10 mouse cellular contexts compared by ENCODE assay signal in the genomic region with DNA sequence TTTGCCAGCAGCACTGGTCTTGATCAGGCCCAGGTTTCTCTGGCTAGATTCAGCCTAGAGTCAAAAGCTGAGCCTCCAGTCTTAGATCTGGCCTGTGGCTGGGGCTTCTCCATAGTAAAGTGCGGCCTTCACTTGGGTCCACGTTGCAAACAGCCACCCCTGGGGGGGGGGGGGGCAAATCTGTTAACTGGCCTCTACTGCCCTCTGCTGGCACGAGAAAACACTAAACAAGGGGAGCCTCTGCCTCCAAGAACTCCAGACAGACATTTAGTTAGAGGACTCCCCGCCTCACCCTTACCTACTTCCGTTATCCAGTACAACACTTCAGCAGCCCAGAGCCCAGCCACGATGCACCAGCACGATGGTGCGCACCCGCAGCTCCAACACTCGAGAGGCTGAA. TPM values are rescaled to one million over a fixed set of nuclear protein-coding genes. Genes with fewer than 3 reads are reported as not detected.
A peak's percentile ranks its signal among the peaks of the same experiment; 100 is the strongest.
DNase-seq lines count a peak whose midpoint lies in the region; ATAC-seq and TF ChIP-seq lines count a peak whose summit lies in the region.
"Had no signal": no experiment of that assay in that cellular context is flagged by ENCODE, and none has a peak within 500 bp of the region (broad histone marks: within the 10 kb centered on the region; RNA-seq: fewer than 3 reads in every experiment).

No protein-coding gene starts in this region.

- H3K36me3 ChIP-seq in kidney, postnatal 0 days (ENCODE audit: insufficient read depth, low read length), result no peaks in the 10 kb centered on the region
- H3K36me3 ChIP-seq in kidney, embryonic 14.5 days (ENCODE audit: control insufficient read depth, insufficient read depth, low read length), result no peaks in the 10 kb centered on the region
- no peaks in the 10 kb centered on the region for H3K36me3 ChIP-seq in lung, postnatal 0 days (ENCODE audit: insufficient read depth, low read length)
- H3K36me3 ChIP-seq in hindbrain, embryonic 13.5 days, result no peaks in the 10 kb centered on the region
- H3K36me3 ChIP-seq: heart, embryonic 13.5 days; limb, embryonic 12.5 days; neural tube, embryonic 13.5 days had no signal

- H3K27ac ChIP-seq in kidney, postnatal 0 days, result no peak overlapping the region
- no peak overlapping the region for H3K27ac ChIP-seq in kidney, embryonic 14.5 days (ENCODE audit: low read depth, low read length)
- H3K27ac ChIP-seq in lung, postnatal 0 days (ENCODE audit: low read length), result no peak overlapping the region
- H3K27ac ChIP-seq in hindbrain, embryonic 13.5 days, result no peak overlapping the region
- H3K27ac ChIP-seq: heart, embryonic 13.5 days; limb, embryonic 12.5 days; neural tube, embryonic 13.5 days had no signal

- peak; percentile 52 for DNase-seq in kidney, postnatal 0 days (ENCODE audit: low spot score)
- peak; percentile 21 for DNase-seq in CD4-positive helper T cell, adult 2 months (ENCODE audit: low read depth, low spot score)
- DNase-seq in NIH3T3 (ENCODE audit: low read depth), result peak; percentile 74
- DNase-seq in lung, postnatal 0 days (ENCODE audit: low spot score), result peak; percentile 44

- H3K9me3 ChIP-seq in kidney, postnatal 0 days (replicated peaks; ENCODE audit: low read length), result no peaks in the 10 kb centered on the region
- no peaks in the 10 kb centered on the region for H3K9me3 ChIP-seq in kidney, embryonic 14.5 days (ENCODE audit: control insufficient read depth, low read length)
- H3K9me3 ChIP-seq in lung, postnatal 0 days (ENCODE audit: low read length), result no peaks in the 10 kb centered on the region
- no peaks in the 10 kb centered on the region for H3K9me3 ChIP-seq in hindbrain, embryonic 13.5 days
- H3K9me3 ChIP-seq: heart, embryonic 13.5 days; neural tube, embryonic 13.5 days had no signal

- WGBS in kidney, postnatal 0 days, result 63% methylated on average over 10 of the region's 10 CpGs
- 62% methylated on average over 10 of the region's 10 CpGs for WGBS in kidney, embryonic 14.5 days
- WGBS in lung, postnatal 0 days, result 56% methylated on average over 10 of the region's 10 CpGs
- 55% methylated on average over 10 of the region's 10 CpGs for WGBS in hindbrain, embryonic 13.5 days

- H3K4me3 ChIP-seq in kidney, postnatal 0 days (replicated peaks; ENCODE audit: low read depth, low read length), result no peak overlapping the region
- no peak overlapping the region for H3K4me3 ChIP-seq in kidney, embryonic 14.5 days (ENCODE audit: low read length)
- no peak overlapping the region for H3K4me3 ChIP-seq in lung, postnatal 0 days (ENCODE audit: low read depth, low read length)
- no peak overlapping the region for H3K4me3 ChIP-seq in hindbrain, embryonic 13.5 days
- H3K4me3 ChIP-seq: heart, embryonic 13.5 days; limb, embryonic 12.5 days; neural tube, embryonic 13.5 days had no signal

- no peak for TF ChIP-seq EP300 in lung, postnatal 0 days (IDR thresholded peaks at IDR 0.05)

- TF ChIP-seq CTCF in kidney, postnatal 0 days (IDR thresholded peaks at IDR 0.05; ENCODE audit: low read depth), result peak; percentile 70
- TF ChIP-seq CTCF in lung, postnatal 0 days (IDR thresholded peaks at IDR 0.05), result peak; percentile 69

- ATAC-seq in kidney, postnatal 0 days (replicated peaks; ENCODE audit: low FRiP score, low read depth), result no peak
- no peak for ATAC-seq in kidney, embryonic 14.5 days (ENCODE audit: low FRiP score, low TSS enrichment)
- no peak for ATAC-seq in lung, postnatal 0 days
- ATAC-seq in activated CD4-positive, CD25-positive, alpha-beta regulatory T cell, adult 4 months, result no peak
- no peak for ATAC-seq in hindbrain, embryonic 13.5 days (ENCODE audit: low FRiP score)

- H3K27me3 ChIP-seq in kidney, postnatal 0 days (ENCODE audit: insufficient read depth, low read length), result no peaks in the 10 kb centered on the region
- no peaks in the 10 kb centered on the region for H3K27me3 ChIP-seq in kidney, embryonic 14.5 days (ENCODE audit: control insufficient read depth, insufficient read depth, low read length)
- H3K27me3 ChIP-seq in lung, postnatal 0 days (replicated peaks; ENCODE audit: insufficient read depth, low read length), result no peaks in the 10 kb centered on the region
- no peaks in the 10 kb centered on the region for H3K27me3 ChIP-seq in hindbrain, embryonic 13.5 days
- H3K27me3 ChIP-seq: limb, embryonic 12.5 days; neural tube, embryonic 13.5 days had no signal

- no peak overlapping the region for H3K9ac ChIP-seq in kidney, postnatal 0 days (ENCODE audit: low read depth, low read length)
- no peak overlapping the region for H3K9ac ChIP-seq in kidney, embryonic 14.5 days (ENCODE audit: low read depth, low read length)
- H3K9ac ChIP-seq in lung, postnatal 0 days (replicated peaks; ENCODE audit: low read depth), result no peak overlapping the region
- no peak overlapping the region for H3K9ac ChIP-seq in hindbrain, embryonic 13.5 days
- H3K9ac ChIP-seq: heart, embryonic 13.5 days; limb, embryonic 12.5 days; neural tube, embryonic 13.5 days had no signal

- H3K4me2 ChIP-seq in kidney, postnatal 0 days (ENCODE audit: low read length), result no peak overlapping the region
- H3K4me2 ChIP-seq in kidney, embryonic 14.5 days (replicated peaks; ENCODE audit: low read depth, low read length), result no peak overlapping the region
- H3K4me2 ChIP-seq in lung, postnatal 0 days (replicated peaks; ENCODE audit: low read depth, low read length), result no peak overlapping the region
- no peak overlapping the region for H3K4me2 ChIP-seq in hindbrain, embryonic 13.5 days
- H3K4me2 ChIP-seq: heart, embryonic 13.5 days; limb, embryonic 12.5 days; neural tube, embryonic 13.5 days had no signal

- peaks cover 7% of the 10 kb centered on the region; the same call in 1 of the 2 replicates for H3K4me1 ChIP-seq in kidney, postnatal 0 days (replicated peaks; ENCODE audit: insufficient read depth, low read length)
- peaks cover 3% of the 10 kb centered on the region; the same call in 1 of the 2 replicates for H3K4me1 ChIP-seq in kidney, embryonic 14.5 days (ENCODE audit: control insufficient read depth, insufficient read depth, low read length)
- no peaks in the 10 kb centered on the region for H3K4me1 ChIP-seq in lung, postnatal 0 days (ENCODE audit: insufficient read depth, low read depth, low read length)
- H3K4me1 ChIP-seq in hindbrain, embryonic 13.5 days (replicated peaks), result peaks cover 26% of the 10 kb centered on the region
- H3K4me1 ChIP-seq: limb, embryonic 12.5 days had no signal

RNA-seq across cellular contexts. Expression of a gene that starts 11.9 kb away (rescaled TPM):
- 160 and 162 TPM in 2 replicates for polyA plus RNA-seq in kidney, postnatal 0 days (2015; fragmentation: Nextera tagmentation; extraction: Ambion mirVana)
- 127 and 147 TPM in 2 replicates for polyA plus RNA-seq in kidney, embryonic 14.5 days (2014; fragmentation: Nextera tagmentation; extraction: Ambion mirVana)
- polyA plus RNA-seq in lung, postnatal 0 days (2015; fragmentation: Nextera tagmentation; extraction: Ambion mirVana), result 110 and 127 TPM in 2 replicates
- 10 to 100 TPM; 72.7 to 82.3 TPM for polyA plus RNA-seq in activated CD4-positive, CD25-positive, alpha-beta regulatory T cell, adult 4 months (2017; shearing (Covaris generic))
- polyA plus RNA-seq in hindbrain, embryonic 13.5 days (2015; fragmentation: Nextera tagmentation; extraction: Ambion mirVana), result 168 and 169 TPM in 2 replicates

RNA-seq across cellular contexts. Expression of a gene that starts 29.4 kb away (rescaled TPM):
- polyA plus RNA-seq in kidney, postnatal 0 days (2015; fragmentation: Nextera tagmentation; extraction: Ambion mirVana), result 33.9 and 36.6 TPM in 2 replicates
- 35.4 and 40.8 TPM in 2 replicates for polyA plus RNA-seq in kidney, embryonic 14.5 days (2014; fragmentation: Nextera tagmentation; extraction: Ambion mirVana)
- polyA plus RNA-seq in lung, postnatal 0 days (2015; fragmentation: Nextera tagmentation; extraction: Ambion mirVana), result 19.4 and 20.8 TPM in 2 replicates
- 1 to 10 TPM; 2.1 to 2.5 TPM for polyA plus RNA-seq in activated CD4-positive, CD25-positive, alpha-beta regulatory T cell, adult 4 months (2017; shearing (Covaris generic))
- 39.4 and 47.2 TPM in 2 replicates for polyA plus RNA-seq in hindbrain, embryonic 13.5 days (2015; fragmentation: Nextera tagmentation; extraction: Ambion mirVana)

RNA-seq across cellular contexts. Expression of a gene that starts 30.6 kb away (rescaled TPM):
- 48.3 and 55.1 TPM in 2 replicates for polyA plus RNA-seq in kidney, postnatal 0 days (2015; fragmentation: Nextera tagmentation; extraction: Ambion mirVana)
- polyA plus RNA-seq in kidney, embryonic 14.5 days (2014; fragmentation: Nextera tagmentation; extraction: Ambion mirVana), result 46.9 and 61.8 TPM in 2 replicates
- polyA plus RNA-seq in lung, postnatal 0 days (2015; fragmentation: Nextera tagmentation; extraction: Ambion mirVana), result 32.2 and 34.0 TPM in 2 replicates
- not detected for polyA plus RNA-seq in activated CD4-positive, CD25-positive, alpha-beta regulatory T cell, adult 4 months (2017; shearing (Covaris generic))
- 0.30 and 0.57 TPM in 2 replicates for polyA plus RNA-seq in hindbrain, embryonic 13.5 days (2015; fragmentation: Nextera tagmentation; extraction: Ambion mirVana)

RNA-seq across cellular contexts. Expression of a gene that starts 34.5 kb away (rescaled TPM):
- polyA plus RNA-seq in kidney, postnatal 0 days (2015; fragmentation: Nextera tagmentation; extraction: Ambion mirVana), result 26.4 and 39.6 TPM in 2 replicates
- polyA plus RNA-seq in kidney, embryonic 14.5 days (2014; fragmentation: Nextera tagmentation; extraction: Ambion mirVana), result 28.2 and 37.2 TPM in 2 replicates
- 3.0 and 4.9 TPM in 2 replicates for polyA plus RNA-seq in lung, postnatal 0 days (2015; fragmentation: Nextera tagmentation; extraction: Ambion mirVana)
- not detected for polyA plus RNA-seq in activated CD4-positive, CD25-positive, alpha-beta regulatory T cell, adult 4 months (2017; shearing (Covaris generic))
- polyA plus RNA-seq in hindbrain, embryonic 13.5 days (2015; fragmentation: Nextera tagmentation; extraction: Ambion mirVana), result not detected in 2 replicates
- polyA plus RNA-seq: limb, embryonic 12.5 days; neural tube, embryonic 13.5 days had no signal

RNA-seq across cellular contexts. Expression of a gene that starts 53.3 kb away (rescaled TPM):
- 2.1 and 3.6 TPM in 2 replicates for polyA plus RNA-seq in kidney, postnatal 0 days (2015; fragmentation: Nextera tagmentation; extraction: Ambion mirVana)
- polyA plus RNA-seq in kidney, embryonic 14.5 days (2014; fragmentation: Nextera tagmentation; extraction: Ambion mirVana), result 1.1 TPM in 2 replicates
- polyA plus RNA-seq in lung, postnatal 0 days (2015; fragmentation: Nextera tagmentation; extraction: Ambion mirVana), result not detected in 2 replicates
- not detected for polyA plus RNA-seq in activated CD4-positive, CD25-positive, alpha-beta regulatory T cell, adult 4 months (2017; shearing (Covaris generic))
- polyA plus RNA-seq in hindbrain, embryonic 13.5 days (2015; fragmentation: Nextera tagmentation; extraction: Ambion mirVana), result not detected in 2 replicates
- polyA plus RNA-seq: heart, embryonic 13.5 days; limb, embryonic 12.5 days; neural tube, embryonic 13.5 days had no signal

Comparison
In these comparisons a context has a peak if more than half of its experiments do, and no peak if none do; other contexts are left out.
1. DNase-seq: peak in every context shown above with its lines; median percentile 74 in NIH3T3; 52 in kidney, postnatal 0 days; 44 in lung, postnatal 0 days; 21 in CD4-positive helper T cell, adult 2 months.
2. RNA of a gene that starts 30.6 kb away (polyA plus RNA-seq): 46.9 to 61.8 TPM in kidney, embryonic 14.5 days, 48.3 to 55.1 TPM in kidney, postnatal 0 days and 32.2 to 34.0 TPM in lung, postnatal 0 days; 0.30 to 0.57 TPM in hindbrain, embryonic 13.5 days and not detected in activated CD4-positive, CD25-positive, alpha-beta regulatory T cell, adult 4 months; every median in the first group is over 10 times any median in the second.